In genomic region chr16:13556954-13557470, GRCm38 (mm10) we compare ENCODE assay signal across 14 mouse cellular contexts.
DNase-seq lines count a peak whose midpoint lies in the region; ATAC-seq lines count a peak whose summit lies in the region.
"Had no signal": no experiment of that assay in that cellular context is flagged by ENCODE, and none has a peak within 500 bp of the region (broad histone marks: within the 10 kb centered on the region; RNA-seq: fewer than 3 reads in every experiment).

No protein-coding gene starts in this region.

- peak; percentile 44 to 45 for DNase-seq in heart, adult 18-20 months
- DNase-seq in spleen, postnatal 36 days (ENCODE audit: low spot score in 2 of 2) = peak; percentile 10 to 27
- no peak for DNase-seq in spleen, adult 18-20 months
- DNase-seq in gastrocnemius, postnatal 4 days (ENCODE audit: low spot score in 2 of 2) = peak; percentile 31 to 50
- DNase-seq in yolk sac, embryonic 10.5 days (ENCODE audit: low spot score) = peak; percentile 45
- no peak for DNase-seq in neural tube, embryonic 10.5 days (ENCODE audit: extremely low spot score, low spot score)
- DNase-seq: cerebellum, adult 11 months; forebrain, postnatal 0 days; kidney, adult 8-10 months; liver, embryonic 13.5 days; right cerebral cortex, postnatal 25 days had no signal

- H3K27me3 ChIP-seq in heart, embryonic 11.5 days (ENCODE audit: control insufficient read depth, insufficient read depth, low read length) = no peaks in the 10 kb centered on the region
- H3K27me3 ChIP-seq: hindbrain, embryonic 13.5 days; liver, embryonic 13.5 days had no signal

- no peak overlapping the region for H3K9ac ChIP-seq in heart, embryonic 11.5 days (ENCODE audit: low read depth, low read length)
- H3K9ac ChIP-seq: forebrain, postnatal 0 days; hindbrain, embryonic 13.5 days; liver, embryonic 13.5 days had no signal

- H3K4me1 ChIP-seq in heart, embryonic 11.5 days (ENCODE audit: control insufficient read depth, insufficient read depth, low read length) = no peaks in the 10 kb centered on the region; the same call in 1 of the 2 replicates
- H3K4me1 ChIP-seq: hindbrain, embryonic 13.5 days; liver, embryonic 13.5 days had no signal

- 72% methylated on average over 9 of the region's 9 CpGs for WGBS in heart, embryonic 11.5 days (ENCODE audit: insufficient replicate concordance)

- H3K9me3 ChIP-seq in heart, embryonic 11.5 days (replicated peaks; ENCODE audit: control insufficient read depth, low read length) = no peaks in the 10 kb centered on the region
- H3K9me3 ChIP-seq: liver, embryonic 13.5 days had no signal

- no peak overlapping the region for H3K27ac ChIP-seq in heart, embryonic 11.5 days (ENCODE audit: low read depth, low read length)
- H3K27ac ChIP-seq: hindbrain, embryonic 13.5 days; liver, embryonic 13.5 days had no signal

- H3K4me2 ChIP-seq in heart, embryonic 11.5 days = no peak overlapping the region
- H3K4me2 ChIP-seq: hindbrain, embryonic 13.5 days; liver, embryonic 13.5 days had no signal

- no peak for ATAC-seq in heart, embryonic 11.5 days (replicated peaks; ENCODE audit: insufficient number of reproducible peaks, low FRiP score, low TSS enrichment)
- ATAC-seq in megakaryocyte-erythroid progenitor cell, adult 5-6 weeks (replicated peaks; ENCODE audit: low FRiP score, low TSS enrichment, poor library complexity, severe bottlenecking) = no peak
- ATAC-seq: forebrain, postnatal 0 days had no signal

- no peak overlapping the region for H3K4me3 ChIP-seq in heart, embryonic 11.5 days (ENCODE audit: low read depth, low read length)
- H3K4me3 ChIP-seq: hindbrain, embryonic 13.5 days; liver, embryonic 13.5 days had no signal

- H3K36me3 ChIP-seq in heart, embryonic 11.5 days (ENCODE audit: control insufficient read depth, insufficient read depth, low read length) = 0 out of 2 replicates have a peak, but pooled peaks cover 2% of the 10 kb centered on the region

Comparison
In these comparisons a context has a peak if more than half of its experiments do, and no peak if none do; other contexts are left out.
1. DNase-seq: peak in heart, adult 18-20 months (2 of 2), spleen, postnatal 36 days (2 of 2), gastrocnemius, postnatal 4 days (2 of 2) and yolk sac, embryonic 10.5 days (single experiment); none in spleen, adult 18-20 months (0 of 2) and neural tube, embryonic 10.5 days (single experiment).